Mouse (Mus musculus): ENCODE data around the gene Eml4.

Gene Eml4

GRCm38 (mm10) chr17:83350379-83351091 is at the start of gene Eml4:
TSS of gene Eml4 (plus strand) at chr17:83350931.
- DNase-seq, result peak; percentile 95

- DNase-seq, result no peak
These were observed 49.3 kb upstream of the Eml4 start for GRCm38 (mm10) chr17:83301433-83301832.

- no peak for DNase-seq
These were observed 46.5 kb upstream of the Eml4 start for GRCm38 (mm10) chr17:83304089-83304822.

- DNase-seq, result no peak
These were observed 43.6 kb upstream of the Eml4 start for GRCm38 (mm10) chr17:83306964-83307640.

- no peak for DNase-seq
These were observed 43.0 kb upstream of the Eml4 start for GRCm38 (mm10) chr17:83307641-83308296.

GRCm38 (mm10) chr17:83308451-83308850 is 42.3 kb upstream of the Eml4 start:
- no peak for DNase-seq

- DNase-seq, result no peak
These were observed 41.5 kb upstream of the Eml4 start for GRCm38 (mm10) chr17:83309243-83309642.

- no peak for DNase-seq
These were observed 38.9 kb upstream of the Eml4 start for GRCm38 (mm10) chr17:83311806-83312205.

GRCm38 (mm10) chr17:83312244-83312918 is 38.4 kb upstream of the Eml4 start:
- DNase-seq, result no peak

GRCm38 (mm10) chr17:83313046-83313689 is 37.6 kb upstream of the Eml4 start:
- no peak for DNase-seq

- DNase-seq, result no peak
These were observed 35.3 kb upstream of the Eml4 start for GRCm38 (mm10) chr17:83315476-83315875.

- peak; percentile 20 for DNase-seq
These were observed 28.0 kb upstream of the Eml4 start for GRCm38 (mm10) chr17:83322621-83323335.

- no peak for DNase-seq
These were observed 27.1 kb upstream of the Eml4 start for GRCm38 (mm10) chr17:83323410-83324268.

GRCm38 (mm10) chr17:83324269-83324616 is 26.5 kb upstream of the Eml4 start:
- DNase-seq, result no peak

GRCm38 (mm10) chr17:83335183-83335584 is 15.5 kb upstream of the Eml4 start:
- DNase-seq, result no peak

- DNase-seq, result no peak
These were observed 13.5 kb upstream of the Eml4 start for GRCm38 (mm10) chr17:83337051-83337898.

- DNase-seq, result no peak
These were observed 11.2 kb upstream of the Eml4 start for GRCm38 (mm10) chr17:83339368-83340085.

GRCm38 (mm10) chr17:83340895-83341524 is 9.7 kb upstream of the Eml4 start:
- DNase-seq, result no peak

Data from cerebellum, adult 9-10 months (tissue).